Mouse (Mus musculus) kidney, postnatal 0 days (tissue): Measurements from ENCODE around the gene Ppp1r1b. TPM values are rescaled to one million over a fixed set of nuclear protein-coding genes. Genes with fewer than 3 reads are reported as not detected.

Source experiments
- ATAC-seq: fragments of 200-750 bp; cut with Nextera tagmentation; replicated peaks from 2 replicates; pipeline ENCODE4 v1.8.0; 2017; ENCODE audit warnings: low read depth, moderate number of reproducible peaks, moderate TSS enrichment, moderate library complexity; ENCODE audit not compliant: low FRiP score
- DNase-seq: peaks from one replicate; pipeline ENCODE4 v3.0.0-alpha.2; 2016; ENCODE audit warnings: low spot score
- H3K27ac ChIP-seq: fragments of 300-500 bp; sonication (generic); 2 replicates; pipeline ENCODE4 v1.5.1; 2014; ENCODE audit warnings: mild to moderate bottlenecking
- H3K27me3 ChIP-seq: fragments of 300-500 bp; sonication (generic); 2 replicates; pipeline ENCODE4 v1.6.1; 2014; ENCODE audit warnings: low read length, mixed read lengths; ENCODE audit not compliant: insufficient read depth
- H3K36me3 ChIP-seq: fragments of 300-500 bp; sonication (generic); 2 replicates; pipeline ENCODE4 v1.6.1; 2014; ENCODE audit warnings: low read length, mixed read lengths; ENCODE audit not compliant: insufficient read depth
- H3K4me1 ChIP-seq: fragments of 300-500 bp; sonication (generic); replicated peaks from 2 replicates; pipeline ENCODE4 v1.6.1; 2014; ENCODE audit warnings: antibody characterized with exemption, low read length, mixed read lengths; ENCODE audit not compliant: insufficient read depth
- H3K4me2 ChIP-seq: fragments of 300-500 bp; sonication (generic); 2 replicates; pipeline ENCODE4 v1.6.1; 2014; ENCODE audit warnings: mild to moderate bottlenecking, low read length, moderate library complexity, mixed read lengths
- H3K4me3 ChIP-seq: fragments of 300-500 bp; sonication (generic); replicated peaks from 2 replicates; pipeline ENCODE4 v1.5.1; 2014; ENCODE audit warnings: low read depth, low read length
- H3K9ac ChIP-seq: fragments of 300-500 bp; sonication (generic); 2 replicates; pipeline ENCODE4 v1.6.1; 2014; ENCODE audit warnings: low read depth, low read length
- H3K9me3 ChIP-seq: fragments of 300-500 bp; sonication (generic); replicated peaks from 2 replicates; pipeline ENCODE4 v1.6.1; 2016; ENCODE audit warnings: low read length, inconsistent platforms, mixed read lengths
- CTCF ChIP-seq: IDR thresholded peaks from 2 replicates; pipeline ENCODE4 v1.5.1; 2016; ENCODE audit warnings: antibody characterized with exemption, low read depth, mild to moderate bottlenecking, moderate library complexity
- WGBS: fragments of 180-500 bp; shearing (Covaris S2); extraction: QIAGEN DNeasy Blood & Tissue Kit; methylation state at CpG from one replicate; pipeline ENCODE4 v1.1.7; 2014; 5-methylcytosine and 5-hydroxymethylcytosine counted together
- polyA plus RNA-seq: library from polyadenylated mRNA; unstranded; fragments of >200 nt; fragmentation: Nextera tagmentation; extraction: Ambion mirVana; gene quantifications from 2 replicates; pipeline ENCODE4 v1.2.1, GENCODE M21; 2015

Gene Ppp1r1b
- polyA plus RNA-seq, 1 experiment from 2014 or later = 12.1 TPM

DNA sequence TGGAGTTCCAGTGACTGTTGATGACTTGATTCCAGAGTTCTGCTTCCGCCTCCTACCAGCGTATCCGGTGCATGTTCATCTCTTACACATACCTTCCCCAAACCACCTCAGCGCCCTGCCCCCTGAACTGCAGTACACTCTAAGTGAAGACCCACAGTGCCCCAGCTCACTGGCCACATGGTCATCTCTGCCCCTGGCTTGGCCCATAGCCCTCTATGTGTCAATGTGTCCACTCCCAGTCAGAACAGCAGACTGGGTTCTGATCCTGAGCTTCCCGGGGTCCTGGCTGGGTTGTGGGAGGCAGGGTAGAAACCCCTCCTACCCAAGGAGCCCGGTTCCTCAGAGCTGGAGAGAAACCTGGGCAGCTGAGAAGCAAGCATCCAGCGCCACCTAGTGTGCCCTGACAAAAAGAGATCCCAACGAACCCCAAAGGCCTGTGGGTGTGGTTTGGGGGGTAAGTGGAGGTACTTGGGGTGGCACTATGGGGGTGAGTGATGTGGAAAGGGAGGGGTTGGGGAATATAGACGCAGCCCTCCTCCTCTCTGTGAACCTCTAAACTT, 41.1 kb downstream of the Ppp1r1b start:
- no peaks in the 10 kb centered on the region for H3K9me3 ChIP-seq
- 0 out of 2 replicates have a peak overlapping the region, but pooled peaks have one; percentile 27 for H3K9ac ChIP-seq
- H3K4me2 ChIP-seq = no peak overlapping the region
- no peaks in the 10 kb centered on the region for H3K36me3 ChIP-seq
- DNase-seq = peak; percentile 81
- H3K4me1 ChIP-seq = peaks cover 27% of the 10 kb centered on the region
- peak; percentile 77 for TF ChIP-seq CTCF
- peaks cover 14% of the 10 kb centered on the region for H3K27me3 ChIP-seq
- no peak overlapping the region for H3K4me3 ChIP-seq
- ATAC-seq = no peak
- no peak overlapping the region for H3K27ac ChIP-seq
- 26% methylated on average over 9 of the region's 9 CpGs for WGBS

DNA sequence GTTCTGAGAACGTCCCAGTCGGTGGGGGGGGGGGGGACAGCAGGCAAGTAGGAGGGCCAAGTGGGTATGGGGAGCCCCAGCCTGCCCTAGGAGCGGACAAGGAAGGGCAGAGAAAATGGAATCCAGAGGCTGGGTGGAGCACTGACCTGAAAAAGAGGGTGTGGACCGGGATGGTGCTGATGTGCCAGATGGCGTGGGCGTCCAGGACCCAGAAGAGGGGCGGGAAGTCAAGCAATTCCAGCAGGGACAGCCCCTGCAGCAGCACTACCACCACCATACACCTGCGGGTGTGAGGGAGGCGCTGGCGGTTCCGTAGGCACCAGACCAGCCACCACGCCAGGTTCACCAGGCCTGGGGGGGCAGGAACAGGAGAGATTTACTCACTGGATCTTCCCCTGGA, 41.9 kb downstream of the Ppp1r1b start:
- no peaks in the 10 kb centered on the region for H3K36me3 ChIP-seq
- peaks cover 36% of the 10 kb centered on the region for H3K4me1 ChIP-seq
- no peak for DNase-seq
- WGBS = 68% methylated on average over 12 of the region's 12 CpGs
- no peak overlapping the region for H3K9ac ChIP-seq
- H3K4me3 ChIP-seq = no peak overlapping the region
- ATAC-seq = no peak
- TF ChIP-seq CTCF = no peak
- no peak overlapping the region for H3K4me2 ChIP-seq
- H3K27ac ChIP-seq = no peak overlapping the region
- peaks cover 14% of the 10 kb centered on the region for H3K27me3 ChIP-seq
- no peaks in the 10 kb centered on the region for H3K9me3 ChIP-seq

DNA sequence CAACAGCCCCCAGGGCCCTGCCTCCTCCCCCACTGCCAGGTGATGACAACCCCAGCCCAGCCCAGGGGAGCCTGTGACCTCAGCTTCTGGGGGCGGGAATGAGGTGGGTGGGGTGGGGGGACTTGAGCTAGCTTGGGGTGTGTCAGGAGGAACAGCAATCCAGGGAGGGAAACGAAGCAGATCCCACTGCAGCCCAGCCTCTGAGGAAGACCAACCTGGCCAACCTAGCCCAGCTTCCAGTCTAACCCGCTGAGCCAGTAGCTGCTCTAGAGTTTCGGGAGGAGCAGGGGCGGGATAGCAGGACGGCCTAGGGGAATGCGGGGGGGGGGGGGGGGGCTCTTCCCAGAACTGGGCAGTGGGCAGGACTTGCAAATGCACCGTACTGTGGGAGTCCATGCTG, 43.8 kb downstream of the Ppp1r1b start:
- 4% methylated on average over 8 of the region's 8 CpGs for WGBS
- H3K27me3 ChIP-seq = peaks cover 10% of the 10 kb centered on the region
- TF ChIP-seq CTCF = no peak
- no peak overlapping the region for H3K4me2 ChIP-seq
- no peak overlapping the region for H3K9ac ChIP-seq
- H3K4me3 ChIP-seq = no peak overlapping the region
- H3K4me1 ChIP-seq = peaks cover 36% of the 10 kb centered on the region
- H3K36me3 ChIP-seq = no peaks in the 10 kb centered on the region
- peak overlapping the region; percentile 47 for H3K27ac ChIP-seq
- DNase-seq = peak; percentile 44
- H3K9me3 ChIP-seq = no peaks in the 10 kb centered on the region
- no peak for ATAC-seq

DNA sequence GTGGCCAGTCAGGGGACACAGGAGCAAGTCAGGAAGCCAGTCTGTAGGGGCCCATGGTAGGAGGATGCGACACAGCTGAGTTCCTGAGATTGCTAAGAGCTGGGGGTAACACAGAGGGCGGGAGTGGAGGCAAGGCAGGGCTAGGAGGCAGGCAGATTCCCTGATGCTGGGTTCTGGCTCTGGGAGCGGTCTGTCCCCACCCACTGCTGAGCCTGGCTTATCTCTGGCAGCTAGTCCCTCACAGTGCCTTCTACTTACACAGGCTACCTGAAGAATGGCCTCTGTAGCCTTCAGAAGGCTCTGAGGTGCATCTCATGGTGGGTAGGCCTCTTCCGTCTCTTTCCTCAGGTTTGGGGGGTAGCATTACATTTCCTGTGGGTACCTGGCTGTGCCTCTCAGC, 44.4 kb downstream of the Ppp1r1b start:
- DNase-seq (no peak), ATAC-seq (no peak)
- no peak overlapping the region for H3K4me3 ChIP-seq
- H3K27me3 ChIP-seq = peaks cover 4% of the 10 kb centered on the region
- peaks cover 36% of the 10 kb centered on the region for H3K4me1 ChIP-seq
- H3K36me3 ChIP-seq = no peaks in the 10 kb centered on the region
- H3K9me3 ChIP-seq = no peaks in the 10 kb centered on the region
- H3K4me2 ChIP-seq = no peak overlapping the region
- peak overlapping the region; percentile 47 for H3K27ac ChIP-seq
- 0 out of 2 replicates have a peak overlapping the region, but pooled peaks have one; percentile 1 for H3K9ac ChIP-seq
- 57% methylated on average over 4 of the region's 4 CpGs for WGBS
- TF ChIP-seq CTCF = no peak

DNA sequence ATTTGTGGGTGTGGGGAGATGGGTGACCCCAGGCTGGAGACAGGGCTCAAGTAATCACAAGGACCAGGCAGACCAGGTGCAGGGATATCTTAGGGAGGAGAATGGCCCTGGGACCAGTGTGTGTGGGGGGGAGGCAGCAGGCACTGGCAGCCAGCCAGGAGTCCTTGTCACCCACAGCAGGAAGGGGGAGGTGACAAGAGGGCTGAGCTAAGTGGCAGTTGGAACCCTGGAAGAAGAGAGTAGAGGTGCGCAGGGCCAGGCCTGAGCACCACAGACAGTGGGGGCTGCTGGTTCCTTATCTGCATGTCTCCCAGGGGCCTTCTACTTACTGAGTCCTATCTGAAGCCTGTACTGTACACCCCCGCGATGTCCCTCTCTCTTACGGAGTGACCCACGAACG, 45.1 kb downstream of the Ppp1r1b start:
- TF ChIP-seq CTCF = no peak
- Histone ChIP-seq H3K9me3 (no peaks in the 10 kb centered on the region), H3K36me3 (no peaks in the 10 kb centered on the region), H3K27ac (peak overlapping the region; percentile 57), H3K4me3 (no peak overlapping the region), H3K4me1 (peaks cover 35% of the 10 kb centered on the region), H3K4me2 (no peak overlapping the region), H3K27me3 (no peaks in the 10 kb centered on the region), H3K9ac (no peak overlapping the region)
- WGBS = 60% methylated on average over 6 of the region's 6 CpGs
- DNase-seq = no peak
- ATAC-seq = 0 out of 2 replicates have a peak, but pooled peaks have one; percentile 11

DNA sequence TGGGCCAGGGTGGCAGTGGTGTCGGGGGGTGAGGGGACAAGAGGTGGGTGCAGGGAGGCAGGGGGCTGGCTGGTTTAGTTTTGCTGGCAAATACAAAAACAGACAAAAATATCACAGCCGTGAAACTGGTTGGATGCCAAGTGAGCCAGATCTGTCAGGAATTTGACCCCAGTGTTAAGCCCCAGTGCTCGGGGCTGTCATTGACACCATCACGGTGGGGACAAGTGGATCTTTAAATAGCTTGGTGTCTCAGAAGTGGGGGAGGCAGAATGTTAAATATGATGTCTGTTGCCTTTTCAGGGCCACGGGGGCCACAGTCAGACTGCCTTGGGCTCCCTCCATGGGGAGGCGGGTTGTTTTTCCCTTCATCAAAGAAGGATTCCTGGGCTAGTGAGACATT, 46.1 kb downstream of the Ppp1r1b start:
- Histone ChIP-seq H3K36me3 (no peaks in the 10 kb centered on the region), H3K9ac (no peak overlapping the region), H3K27ac (peak overlapping the region; percentile 57; the same call in 1 of the 2 replicates), H3K27me3 (no peaks in the 10 kb centered on the region), H3K9me3 (no peaks in the 10 kb centered on the region), H3K4me3 (no peak overlapping the region), H3K4me1 (peaks cover 27% of the 10 kb centered on the region), H3K4me2 (0 out of 2 replicates have a peak overlapping the region, but pooled peaks have one; percentile 8)
- ATAC-seq (no peak), DNase-seq (peak; percentile 57)
- 25% methylated on average over 6 of the region's 6 CpGs for WGBS
- no peak for TF ChIP-seq CTCF

DNA sequence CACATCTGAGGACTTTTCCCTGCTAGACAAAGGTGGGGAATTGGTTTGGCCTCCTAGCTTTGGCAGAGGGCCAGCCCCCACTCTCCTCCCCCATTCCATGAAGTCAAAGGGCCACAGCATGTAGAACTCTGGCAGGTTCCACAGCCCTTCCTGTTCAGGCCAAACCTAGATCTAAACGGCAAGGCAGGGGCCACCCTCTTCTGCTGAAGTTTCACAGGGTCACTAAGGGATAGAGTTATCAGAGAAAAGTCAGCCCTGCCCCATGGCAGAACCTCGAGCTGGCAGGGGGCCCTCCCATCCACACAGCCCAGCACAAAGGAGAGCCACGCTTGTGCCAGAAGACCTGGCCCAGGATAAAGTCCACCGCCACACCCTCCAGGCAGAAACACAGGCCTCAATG, 46.8 kb downstream of the Ppp1r1b start:
- H3K9me3 ChIP-seq = no peaks in the 10 kb centered on the region
- H3K27ac ChIP-seq = peak overlapping the region; percentile 79
- no peak overlapping the region for H3K9ac ChIP-seq
- peaks cover 31% of the 10 kb centered on the region for H3K4me1 ChIP-seq
- H3K4me2 ChIP-seq = no peak overlapping the region
- no peak for TF ChIP-seq CTCF
- no peaks in the 10 kb centered on the region for H3K36me3 ChIP-seq
- 25% methylated on average over 4 of the region's 4 CpGs for WGBS
- no peak overlapping the region for H3K4me3 ChIP-seq
- ATAC-seq = no peak
- no peak for DNase-seq
- H3K27me3 ChIP-seq = no peaks in the 10 kb centered on the region
